Mouse (Mus musculus): ENCODE data around the gene Aup1. TPM values are rescaled to one million over a fixed set of nuclear protein-coding genes. Genes with fewer than 3 reads are reported as not detected.

Aup1 gene
- 9.0 TPM for polyA plus RNA-seq (2014; fragmentation: Illumina TruSeq; extraction: RNeasy Lipid Tissue Mini Kit (QIAGEN cat#74804); ENCODE audit: low read depth, low replicate concordance)

GRCm38 (mm10) chr6:83054074-83054851 lies at the start of gene Aup1:
TSS of gene Aup1 (plus strand) at chr6:83054521.

GRCm38 (mm10) chr6:83033249-83034185 lies 20.8 kb upstream of the Aup1 start, which contains the start of the genes Dok1 and Loxl3:
TSS of gene Dok1 (minus strand) at chr6:83033471.
TSS of gene Loxl3 (plus strand) at chr6:83034173.

GRCm38 (mm10) chr6:83054871-83055431 lies 630 bp downstream of the Aup1 start, which contains the start of gene Htra2:
TSS of gene Htra2 (minus strand) at chr6:83055273.

GRCm38 (mm10) chr6:83057790-83058189 lies 3.5 kb downstream of the Aup1 start, which contains the start of gene Dqx1:
TSS of gene Dqx1 (plus strand) at chr6:83057844.

GRCm38 (mm10) chr6:83070247-83070310 lies 15.8 kb downstream of the Aup1 start, which contains the start of gene Tlx2:
TSS of gene Tlx2 (minus strand) at chr6:83070293.

GRCm38 (mm10) chr6:83077630-83078323 lies 23.5 kb downstream of the Aup1 start, which contains the start of gene Pcgf1:
TSS of gene Pcgf1 (plus strand) at chr6:83077869.

GRCm38 (mm10) chr6:83086121-83087035 lies 32.1 kb downstream of the Aup1 start, which contains the start of gene Lbx2:
TSS of gene Lbx2 (plus strand) at chr6:83086367.

GRCm38 (mm10) chr6:83101316-83101687 lies 47.0 kb downstream of the Aup1 start, which contains the start of the genes Ccdc142 and Gm42688:
TSS of gene Ccdc142 (plus strand) at chr6:83101601.
TSS of gene Gm42688 (plus strand) at chr6:83101617.

Other genes starting within 250 kb of the Aup1 start
- gene Sema4f, start 114.8 kb upstream of the Aup1 start, polyA plus RNA-seq (2014; fragmentation: Illumina TruSeq; extraction: RNeasy Lipid Tissue Mini Kit (QIAGEN cat#74804); ENCODE audit: low read depth, low replicate concordance) = not detected
- not detected for gene M1ap, start 107.6 kb upstream of the Aup1 start, polyA plus RNA-seq (2014; fragmentation: Illumina TruSeq; extraction: RNeasy Lipid Tissue Mini Kit (QIAGEN cat#74804); ENCODE audit: low read depth, low replicate concordance)
- not detected for gene Dok1, start 21.1 kb upstream of the Aup1 start, polyA plus RNA-seq (2014; fragmentation: Illumina TruSeq; extraction: RNeasy Lipid Tissue Mini Kit (QIAGEN cat#74804); ENCODE audit: low read depth, low replicate concordance)
- 1.3 TPM for gene Loxl3, start 20.3 kb upstream of the Aup1 start, polyA plus RNA-seq (2014; fragmentation: Illumina TruSeq; extraction: RNeasy Lipid Tissue Mini Kit (QIAGEN cat#74804); ENCODE audit: low read depth, low replicate concordance)
- 3.9 TPM for gene Htra2, start 752 bp downstream of the Aup1 start, polyA plus RNA-seq (2014; fragmentation: Illumina TruSeq; extraction: RNeasy Lipid Tissue Mini Kit (QIAGEN cat#74804); ENCODE audit: low read depth, low replicate concordance)
- 0.17 TPM for gene Dqx1, start 3.3 kb downstream of the Aup1 start, polyA plus RNA-seq (2014; fragmentation: Illumina TruSeq; extraction: RNeasy Lipid Tissue Mini Kit (QIAGEN cat#74804); ENCODE audit: low read depth, low replicate concordance)
- not detected for gene Tlx2, start 15.8 kb downstream of the Aup1 start, polyA plus RNA-seq (2014; fragmentation: Illumina TruSeq; extraction: RNeasy Lipid Tissue Mini Kit (QIAGEN cat#74804); ENCODE audit: low read depth, low replicate concordance)
- gene Pcgf1, start 23.3 kb downstream of the Aup1 start, polyA plus RNA-seq (2014; fragmentation: Illumina TruSeq; extraction: RNeasy Lipid Tissue Mini Kit (QIAGEN cat#74804); ENCODE audit: low read depth, low replicate concordance) = 9.9 TPM
- not detected for gene Lbx2, start 31.8 kb downstream of the Aup1 start, polyA plus RNA-seq (2014; fragmentation: Illumina TruSeq; extraction: RNeasy Lipid Tissue Mini Kit (QIAGEN cat#74804); ENCODE audit: low read depth, low replicate concordance)
- not detected for gene Ccdc142, start 47.1 kb downstream of the Aup1 start, polyA plus RNA-seq (2014; fragmentation: Illumina TruSeq; extraction: RNeasy Lipid Tissue Mini Kit (QIAGEN cat#74804); ENCODE audit: low read depth, low replicate concordance)
- 1.6 TPM for gene Gm42688, start 47.1 kb downstream of the Aup1 start, polyA plus RNA-seq (2014; fragmentation: Illumina TruSeq; extraction: RNeasy Lipid Tissue Mini Kit (QIAGEN cat#74804); ENCODE audit: low read depth, low replicate concordance)
- 40.2 TPM for gene Mrpl53, start 54.5 kb downstream of the Aup1 start, polyA plus RNA-seq (2014; fragmentation: Illumina TruSeq; extraction: RNeasy Lipid Tissue Mini Kit (QIAGEN cat#74804); ENCODE audit: low read depth, low replicate concordance)
- gene Mogs, start 61.0 kb downstream of the Aup1 start, polyA plus RNA-seq (2014; fragmentation: Illumina TruSeq; extraction: RNeasy Lipid Tissue Mini Kit (QIAGEN cat#74804); ENCODE audit: low read depth, low replicate concordance) = 3.9 TPM
- 5.9 TPM for gene Wbp1, start 67.0 kb downstream of the Aup1 start, polyA plus RNA-seq (2014; fragmentation: Illumina TruSeq; extraction: RNeasy Lipid Tissue Mini Kit (QIAGEN cat#74804); ENCODE audit: low read depth, low replicate concordance)
- gene Ino80b, start 70.9 kb downstream of the Aup1 start, polyA plus RNA-seq (2014; fragmentation: Illumina TruSeq; extraction: RNeasy Lipid Tissue Mini Kit (QIAGEN cat#74804); ENCODE audit: low read depth, low replicate concordance) = not detected
- gene Rtkn, start 80.9 kb downstream of the Aup1 start, polyA plus RNA-seq (2014; fragmentation: Illumina TruSeq; extraction: RNeasy Lipid Tissue Mini Kit (QIAGEN cat#74804); ENCODE audit: low read depth, low replicate concordance) = 0.58 TPM
- 0.41 TPM for gene Wdr54, start 101.9 kb downstream of the Aup1 start, polyA plus RNA-seq (2014; fragmentation: Illumina TruSeq; extraction: RNeasy Lipid Tissue Mini Kit (QIAGEN cat#74804); ENCODE audit: low read depth, low replicate concordance)
- gene 1700003E16Rik, start 101.9 kb downstream of the Aup1 start, polyA plus RNA-seq (2014; fragmentation: Illumina TruSeq; extraction: RNeasy Lipid Tissue Mini Kit (QIAGEN cat#74804); ENCODE audit: low read depth, low replicate concordance) = not detected
- 14.2 TPM for gene Dctn1, start 111.4 kb downstream of the Aup1 start, polyA plus RNA-seq (2014; fragmentation: Illumina TruSeq; extraction: RNeasy Lipid Tissue Mini Kit (QIAGEN cat#74804); ENCODE audit: low read depth, low replicate concordance)
- not detected for gene Slc4a5, start 165.3 kb downstream of the Aup1 start, polyA plus RNA-seq (2014; fragmentation: Illumina TruSeq; extraction: RNeasy Lipid Tissue Mini Kit (QIAGEN cat#74804); ENCODE audit: low read depth, low replicate concordance)

Data from adrenal gland, adult 10 weeks (tissue).